Mouse (Mus musculus): Measurements from ENCODE around the gene Ano1.

Ano1 gene

GRCm38 (mm10) chr7:144634875-144635274 is 116.9 kb downstream of the Ano1 start:
- no peak for DNase-seq (ENCODE audit: low read depth)

GRCm38 (mm10) chr7:144634450-144634849 is 117.3 kb downstream of the Ano1 start:
- no peak for DNase-seq (ENCODE audit: low read depth)

GRCm38 (mm10) chr7:144632321-144632720 is 119.5 kb downstream of the Ano1 start:
- DNase-seq (ENCODE audit: low read depth), result no peak

GRCm38 (mm10) chr7:144630622-144631021 is 121.2 kb downstream of the Ano1 start:
- DNase-seq (ENCODE audit: low read depth), result peak; percentile 8

GRCm38 (mm10) chr7:144628334-144628915 is 123.3 kb downstream of the Ano1 start:
- no peak for DNase-seq (ENCODE audit: low read depth)

- no peak for DNase-seq (ENCODE audit: low read depth)
These were observed 124.0 kb downstream of the Ano1 start for GRCm38 (mm10) chr7:144627606-144628333.

- DNase-seq (ENCODE audit: low read depth), result no peak
These were observed 125.7 kb downstream of the Ano1 start for GRCm38 (mm10) chr7:144626042-144626441.

GRCm38 (mm10) chr7:144620721-144621681 is 130.8 kb downstream of the Ano1 start:
- no peak for DNase-seq (ENCODE audit: low read depth)

- DNase-seq (ENCODE audit: low read depth), result no peak
These were observed 131.5 kb downstream of the Ano1 start for GRCm38 (mm10) chr7:144620315-144620714.

- no peak for DNase-seq (ENCODE audit: low read depth)
These were observed 136.4 kb downstream of the Ano1 start for GRCm38 (mm10) chr7:144615343-144615742.

- no peak for DNase-seq (ENCODE audit: low read depth)
These were observed 138.9 kb downstream of the Ano1 start for GRCm38 (mm10) chr7:144612829-144613228.

GRCm38 (mm10) chr7:144612351-144612750 is 139.4 kb downstream of the Ano1 start:
- no peak for DNase-seq (ENCODE audit: low read depth)

- DNase-seq (ENCODE audit: low read depth), result no peak
These were observed 140.2 kb downstream of the Ano1 start for GRCm38 (mm10) chr7:144611595-144611994.

GRCm38 (mm10) chr7:144609568-144609967 is 142.2 kb downstream of the Ano1 start:
- DNase-seq (ENCODE audit: low read depth), result no peak

GRCm38 (mm10) chr7:144607862-144608261 is 143.9 kb downstream of the Ano1 start:
- DNase-seq (ENCODE audit: low read depth), result no peak

- DNase-seq (ENCODE audit: low read depth), result no peak
These were observed 147.0 kb downstream of the Ano1 start for GRCm38 (mm10) chr7:144604735-144605134.

GRCm38 (mm10) chr7:144604291-144604690 is 147.5 kb downstream of the Ano1 start:
- no peak for DNase-seq (ENCODE audit: low read depth)

- no peak for DNase-seq (ENCODE audit: low read depth)
These were observed 151.4 kb downstream of the Ano1 start for GRCm38 (mm10) chr7:144600333-144600900.

GRCm38 (mm10) chr7:144589508-144589907 is 162.3 kb downstream of the Ano1 start:
- no peak for DNase-seq (ENCODE audit: low read depth)

GRCm38 (mm10) chr7:144587291-144587690 is 164.5 kb downstream of the Ano1 start:
- no peak for DNase-seq (ENCODE audit: low read depth)

GRCm38 (mm10) chr7:144585648-144586047 is 166.1 kb downstream of the Ano1 start:
- peak; percentile 48 for DNase-seq (ENCODE audit: low read depth)

- peak; percentile 50 for DNase-seq (ENCODE audit: low read depth)
These were observed 168.2 kb downstream of the Ano1 start for GRCm38 (mm10) chr7:144583619-144584018.
